Mouse (Mus musculus) CH12F3 (cell line): ENCODE results near the gene Fn1.

Experiments
- in situ Hi-C: fragments of 300-500 bp; cut with MboI; formaldehyde crosslinking; loops from 2 replicates; pipeline ENCODE4 v1.14.3; 2020; ENCODE audit warnings: low sequenced_read_pairs

Fn1 gene

DNA sequence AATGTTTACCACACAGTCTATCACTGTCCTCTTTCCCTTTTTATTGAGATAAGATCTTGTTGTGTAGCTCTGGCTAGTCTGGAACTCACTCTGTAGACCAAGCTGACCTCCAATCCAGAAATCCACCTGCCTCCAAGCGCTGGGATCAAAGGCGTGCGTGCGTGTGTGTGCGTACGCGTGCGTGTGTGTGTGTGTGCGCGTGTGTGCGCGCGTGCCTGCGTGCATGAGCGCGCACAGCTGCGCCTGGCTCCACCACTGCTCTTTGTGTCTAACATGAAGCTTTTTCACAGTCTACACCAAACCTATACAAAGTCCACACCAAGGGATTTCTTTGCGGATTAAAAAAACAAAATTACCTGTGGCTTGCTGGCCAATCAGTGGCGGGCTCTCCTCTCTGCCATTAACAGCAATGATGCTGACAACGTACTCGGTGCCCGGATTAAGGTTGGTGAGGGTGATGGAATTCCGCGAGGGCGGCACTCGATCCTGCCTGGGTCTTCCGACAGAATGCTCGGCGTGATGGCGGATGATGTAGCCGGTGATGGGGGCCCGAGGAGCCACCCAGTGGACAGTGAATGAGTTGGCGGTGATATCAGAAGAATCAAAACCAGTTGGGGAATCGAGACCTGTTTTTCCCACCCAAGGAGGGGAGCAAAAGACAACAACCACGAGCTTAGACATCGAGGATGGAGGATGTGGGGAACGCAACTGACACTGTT lies 43.8 kb downstream of the Fn1 start:
- in situ Hi-C loops, result no loop called here

DNA sequence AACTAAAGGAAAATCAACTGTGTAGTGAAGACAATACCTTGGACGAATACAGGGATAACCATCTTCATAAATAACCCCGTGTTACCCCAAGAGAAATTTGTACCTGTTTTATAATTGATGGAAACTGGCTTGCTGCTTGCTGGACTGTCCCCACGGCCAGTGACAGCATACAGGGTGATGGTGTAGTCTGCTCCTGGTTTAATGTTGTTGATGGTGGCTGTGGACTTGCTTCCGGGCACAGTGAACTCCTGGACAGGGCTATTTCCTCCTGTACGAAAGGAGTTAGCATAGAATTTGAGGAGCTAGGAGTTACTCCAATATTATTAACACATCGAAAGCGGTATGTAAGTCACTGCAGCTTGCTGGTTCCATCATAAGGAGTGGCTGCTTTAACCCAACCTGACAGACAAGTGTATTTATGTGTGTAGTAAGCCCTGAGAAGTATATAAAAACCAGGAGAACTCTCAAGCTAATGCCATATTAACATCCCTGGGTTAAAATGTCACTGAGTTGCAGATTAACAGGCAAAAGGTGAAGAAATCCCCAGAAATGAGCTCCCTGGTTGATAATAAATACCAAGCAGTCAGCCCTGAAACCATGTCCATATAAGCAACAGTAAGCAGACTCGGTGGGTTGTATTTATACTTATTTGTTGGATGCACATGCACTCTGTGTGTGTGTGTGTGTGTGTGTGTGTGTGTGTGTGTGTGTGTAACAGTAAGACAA lies 46.2 kb downstream of the Fn1 start:
- in situ Hi-C loops, result no loop called here

GRCm38 (mm10) chr1:71605751-71606150 lies 47.2 kb downstream of the Fn1 start:
- in situ Hi-C loops, result no loop called here

GRCm38 (mm10) chr1:71595365-71595764 lies 57.6 kb downstream of the Fn1 start:
- in situ Hi-C loops, result no loop called here

DNA sequence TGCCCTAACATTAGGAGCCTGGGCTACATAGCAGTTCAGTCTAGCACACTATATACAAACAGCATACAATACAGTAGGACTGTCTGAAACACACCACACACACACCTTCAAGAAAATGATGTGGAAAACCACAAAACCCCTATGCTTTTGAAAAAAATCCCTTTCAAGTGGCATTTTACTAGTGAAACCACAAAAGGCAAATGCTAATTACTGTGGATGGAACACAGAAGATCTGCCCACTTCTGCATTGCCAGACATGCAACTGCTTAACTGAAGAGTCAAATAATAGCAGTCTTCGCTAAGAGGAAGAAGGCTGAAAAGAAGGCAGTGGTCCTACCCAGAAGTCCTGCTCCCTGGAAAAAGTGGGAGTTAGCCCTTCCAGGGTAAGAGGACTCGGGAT lies 58.7 kb downstream of the Fn1 start:
- in situ Hi-C loops, result no loop called here

DNA sequence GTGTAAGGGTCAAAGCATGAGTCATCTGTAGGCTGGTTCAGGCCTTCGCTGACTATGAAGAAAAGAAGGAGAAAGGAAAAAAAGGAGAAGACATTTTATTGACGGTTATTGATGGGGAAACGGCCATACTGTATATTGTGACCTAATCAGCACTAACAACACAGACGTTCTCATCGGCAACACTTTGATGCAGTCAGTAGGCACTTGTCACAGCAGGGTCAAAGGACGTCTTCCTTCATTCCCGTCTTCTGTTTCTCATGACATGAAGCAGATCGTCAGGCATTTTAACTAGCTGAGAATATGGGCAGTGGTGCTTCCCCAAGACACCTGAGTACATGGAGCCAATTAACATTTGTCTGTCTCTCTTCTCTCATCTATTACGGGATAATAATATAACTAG lies 59.8 kb downstream of the Fn1 start:
- in situ Hi-C loops, result no loop called here

DNA sequence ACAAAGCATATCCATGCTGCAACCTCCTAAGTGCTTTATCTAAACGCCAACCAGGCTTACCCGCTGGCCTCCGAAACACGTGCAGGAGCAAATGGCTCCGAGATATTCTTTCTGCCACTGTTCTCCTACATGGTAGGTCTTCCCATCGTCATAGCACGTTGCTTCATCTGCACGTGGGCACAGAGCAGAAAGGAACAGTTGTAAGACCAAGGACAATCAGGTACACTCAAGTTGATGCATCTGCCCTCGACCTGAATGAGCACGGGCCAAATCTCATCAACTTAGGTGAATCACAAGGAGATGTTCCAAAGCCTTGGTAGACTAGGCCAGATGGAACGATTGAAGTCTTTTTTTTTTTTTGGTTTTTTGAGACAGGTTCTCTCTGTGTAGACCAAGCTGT lies 63.0 kb downstream of the Fn1 start:
- in situ Hi-C loops, result no loop called here

GRCm38 (mm10) chr1:71586658-71587057 lies 66.3 kb downstream of the Fn1 start:
- in situ Hi-C loops, result no loop called here

GRCm38 (mm10) chr1:71583900-71584299 lies 69.1 kb downstream of the Fn1 start:
- in situ Hi-C loops, result no loop called here

GRCm38 (mm10) chr1:71583302-71583701 lies 69.7 kb downstream of the Fn1 start:
- in situ Hi-C loops, result no loop called here

DNA sequence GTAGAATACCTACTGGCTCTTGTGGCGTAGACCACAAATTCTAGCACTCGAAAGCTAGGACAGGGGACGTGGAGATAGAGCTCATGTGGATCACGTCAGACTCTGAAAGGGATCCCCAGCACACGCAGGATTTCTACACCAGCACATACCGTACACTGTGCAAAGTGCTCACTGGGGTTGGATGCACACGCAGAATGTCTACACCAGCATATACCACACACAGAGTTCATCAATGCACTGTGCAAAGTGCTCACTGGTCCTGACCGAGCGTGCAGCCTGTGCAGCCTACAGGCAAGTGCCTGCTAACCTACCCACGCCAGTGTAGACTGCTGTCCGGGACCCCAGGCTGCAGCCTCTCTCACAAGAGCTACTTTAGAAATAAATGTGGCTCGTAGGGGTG lies 72.6 kb downstream of the Fn1 start:
- in situ Hi-C loops, result no loop called here

DNA sequence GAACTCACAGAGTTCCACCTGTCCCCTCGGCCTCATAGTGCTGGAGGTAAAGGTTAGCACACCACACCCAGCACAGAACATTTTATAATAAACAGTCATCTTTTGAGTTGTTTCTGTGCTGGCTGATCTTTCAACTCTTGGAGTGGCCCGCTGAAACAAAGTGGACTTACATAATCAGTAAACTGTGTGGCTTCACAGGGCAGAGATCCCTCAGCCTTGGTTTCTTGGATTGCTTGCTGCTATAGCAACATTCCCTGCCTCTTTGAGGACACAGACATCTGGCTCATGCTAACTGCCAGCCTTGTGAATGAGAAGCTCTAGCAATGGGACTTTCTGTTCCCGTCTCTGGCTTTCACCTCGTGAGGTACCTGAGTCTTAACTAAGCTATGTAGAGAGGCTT lies 73.5 kb downstream of the Fn1 start:
- in situ Hi-C loops, result no loop called here

- in situ Hi-C loops, result no loop called here
These were observed 76.2 kb downstream of the Fn1 start for GRCm38 (mm10) chr1:71576837-71577236.

DNA sequence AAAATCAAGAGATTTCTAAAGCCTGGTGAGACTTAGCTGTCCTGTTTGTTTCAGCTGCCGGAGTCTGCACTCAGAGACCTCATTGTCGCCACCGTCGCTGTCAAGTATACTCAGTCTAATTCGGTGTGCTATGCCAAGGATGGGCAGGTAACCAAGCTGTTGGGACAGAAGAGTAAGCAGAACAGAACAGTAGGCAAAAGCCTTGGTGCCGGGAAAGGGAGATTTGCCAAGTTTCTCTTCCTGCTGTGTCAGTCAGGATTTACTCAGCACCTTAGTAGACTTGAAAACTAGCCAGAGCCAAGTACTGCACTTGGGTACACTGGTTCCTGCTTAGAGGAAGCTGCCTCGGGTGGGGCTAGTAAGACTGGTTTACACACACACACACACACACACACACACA lies 77.0 kb downstream of the Fn1 start:
- in situ Hi-C loops, result no loop called here

GRCm38 (mm10) chr1:71570116-71570515 lies 82.9 kb downstream of the Fn1 start:
- in situ Hi-C loops, result no loop called here

- in situ Hi-C loops, result no loop called here
These were observed 85.0 kb downstream of the Fn1 start for GRCm38 (mm10) chr1:71567884-71568605.

GRCm38 (mm10) chr1:71564291-71564690 lies 88.7 kb downstream of the Fn1 start:
- in situ Hi-C loops, result no loop called here

GRCm38 (mm10) chr1:71560626-71561025 lies 92.4 kb downstream of the Fn1 start:
- in situ Hi-C loops, result no loop called here

DNA sequence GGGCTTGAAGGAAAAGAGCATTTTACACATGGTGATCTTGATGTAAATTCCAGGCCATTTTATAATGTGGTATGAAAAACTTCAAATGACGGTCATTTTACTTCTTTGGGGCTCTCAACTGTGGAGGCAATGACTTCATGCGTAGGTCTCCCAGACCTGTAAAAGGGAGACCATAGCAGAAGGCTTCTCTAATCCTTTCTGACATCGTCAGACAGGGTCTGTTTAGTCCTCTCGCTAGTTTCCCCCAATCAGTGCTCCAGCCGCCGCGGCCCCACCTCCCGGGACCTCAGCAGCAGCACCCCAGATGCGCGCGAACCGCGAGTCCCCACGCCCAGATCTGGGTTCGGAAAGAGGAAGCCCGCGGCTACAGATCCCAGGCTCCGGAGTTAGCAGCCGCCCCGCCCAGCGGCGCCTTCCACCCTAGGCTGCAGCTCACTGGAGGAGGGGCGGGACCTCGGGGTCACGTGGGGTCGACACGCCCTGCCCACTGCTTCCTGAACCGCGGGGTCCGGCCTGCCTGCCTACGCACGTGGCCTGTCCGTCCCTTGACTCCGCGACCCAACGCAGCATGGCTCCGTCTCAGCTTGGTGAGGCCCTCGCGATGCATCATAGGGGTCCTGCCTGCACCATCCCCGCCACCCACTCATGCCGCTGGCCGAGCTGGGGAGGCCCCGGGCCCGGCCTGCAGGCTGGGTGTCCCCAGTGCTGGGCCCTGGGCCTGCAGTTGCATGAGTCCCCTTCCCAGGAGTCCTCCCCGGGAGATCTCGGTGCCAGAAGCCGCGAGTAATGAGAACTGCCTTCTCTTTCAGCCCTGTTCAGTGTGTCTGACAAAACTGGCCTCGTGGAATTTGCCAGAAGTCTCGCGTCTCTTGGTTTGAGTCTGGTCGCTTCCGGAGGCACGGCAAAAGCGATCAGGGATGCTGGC lies 96.0 kb downstream of the Fn1 start, which contains the start of gene Atic:
Gene Atic, plus strand, starts transcription at position 463 of the 925 bp plus-strand sequence.
- in situ Hi-C loops, result no loop called here

GRCm38 (mm10) chr1:71550626-71551195 lies 102.3 kb downstream of the Fn1 start:
- in situ Hi-C loops, result no loop called here
